Mouse (Mus musculus) intestine, embryonic 16.5 days (tissue): ENCODE measurements at regions not wholly inside any gene's neighbourhood (a gene's known extent, or its start where the extent isn't known, plus 50 kb on each side); places are given as distances from the start of the nearest gene placed in this dataset.

Source experiments
- ATAC-seq: fragments of 200-750 bp; cut with Nextera tagmentation; 2 replicates; pipeline ENCODE4 v1.8.0; 2017; ENCODE audit warnings: moderate TSS enrichment, moderate library complexity
- H3K27ac ChIP-seq: fragments of 300-500 bp; sonication (generic); 2 replicates; pipeline ENCODE4 v1.5.1; 2014; ENCODE audit warnings: mild to moderate bottlenecking, low read length
- H3K27me3 ChIP-seq: fragments of 300-500 bp; sonication (generic); replicated peaks from 2 replicates; pipeline ENCODE4 v1.6.1; 2014; ENCODE audit warnings: low read length, control low read depth, mixed read lengths; ENCODE audit not compliant: control insufficient read depth, insufficient read depth
- H3K36me3 ChIP-seq: fragments of 300-500 bp; sonication (generic); 2 replicates; pipeline ENCODE4 v1.6.1; 2014; ENCODE audit warnings: low read length, control low read depth; ENCODE audit not compliant: control insufficient read depth, insufficient read depth
- H3K4me1 ChIP-seq: fragments of 300-500 bp; sonication (generic); 2 replicates; pipeline ENCODE4 v1.6.1; 2014; ENCODE audit warnings: low read length, control low read depth, mixed read lengths; ENCODE audit not compliant: control insufficient read depth, insufficient read depth
- H3K4me2 ChIP-seq: fragments of 300-500 bp; sonication (generic); 2 replicates; pipeline ENCODE4 v1.6.1; 2014; ENCODE audit warnings: low read depth, low read length, control low read depth
- H3K4me3 ChIP-seq: fragments of 300-500 bp; sonication (generic); 2 replicates; pipeline ENCODE4 v1.5.1; 2014; ENCODE audit warnings: mild to moderate bottlenecking, low read length
- H3K9ac ChIP-seq: fragments of 300-500 bp; sonication (generic); 2 replicates; pipeline ENCODE4 v1.6.1; 2014; ENCODE audit warnings: low read depth, low read length
- H3K9me3 ChIP-seq: fragments of 300-500 bp; sonication (generic); 2 replicates; pipeline ENCODE4 v1.6.1; 2016; ENCODE audit warnings: low read length, control low read depth; ENCODE audit not compliant: control insufficient read depth
- WGBS: fragments of 180-500 bp; shearing (Covaris S2); extraction: QIAGEN DNeasy Blood & Tissue Kit; methylation state at CpG from one replicate; pipeline ENCODE4 v1.1.7; 2014; 5-methylcytosine and 5-hydroxymethylcytosine counted together

GRCm38 (mm10) chrX:97434327-97434726 is 57.3 kb upstream of the Eda2r start:
- 44% methylated on average over 2 of the region's 2 CpGs for WGBS
- ATAC-seq, result no peak
- H3K4me2 ChIP-seq, result no peak overlapping the region

GRCm38 (mm10) chrX:97431391-97431803 is 54.4 kb upstream of the Eda2r start:
- Histone ChIP-seq H3K4me1 (no peaks in the 10 kb centered on the region), H3K4me3 (peak overlapping the region; percentile 51), H3K27me3 (no peaks in the 10 kb centered on the region), H3K9ac (0 out of 2 replicates have a peak overlapping the region, but pooled peaks have one; percentile 55), H3K27ac (no peak overlapping the region), H3K36me3 (no peaks in the 10 kb centered on the region), H3K4me2 (peak overlapping the region; percentile 45; the same call in 1 of the 2 replicates), H3K9me3 (no peaks in the 10 kb centered on the region)
- ATAC-seq, result peak; percentile 50; the same call in 1 of the 2 replicates
- whole genome bisulfite sequencing, result 13% methylated on average over 6 of the region's 6 CpGs

More at GRCm38 (mm10) chrX:97434327-97434726, 57.3 kb upstream of the Eda2r start:
- no peaks in the 10 kb centered on the region for H3K9me3 ChIP-seq
- H3K4me1 ChIP-seq, result no peaks in the 10 kb centered on the region
- no peak overlapping the region for H3K4me3 ChIP-seq
- H3K27me3 ChIP-seq, result no peaks in the 10 kb centered on the region
- no peak overlapping the region for H3K9ac ChIP-seq
- H3K36me3 ChIP-seq, result no peaks in the 10 kb centered on the region
- H3K27ac ChIP-seq, result no peak overlapping the region
